Mouse (Mus musculus) gastrocnemius, adult 18-20 months (tissue): ENCODE results near the gene Teddm2. TPM values are rescaled to one million over a fixed set of nuclear protein-coding genes. Genes with fewer than 3 reads are reported as not detected.

Experiments
- DNase-seq: peaks from one replicate; pipeline ENCODE4 v3.0.0; 2021; ENCODE audit warnings: low spot score
- long read RNA-seq, 2 experiments: library from polyadenylated mRNA; stranded (forward); transcript quantifications; one replicate each; pipeline ENCODE4 v2.0.0; 2021
- total RNA-seq, 2 experiments: library from RNA; stranded (reverse); gene quantifications; 2 replicates each; pipeline ENCODE4 v1.2.3; 2021

Teddm2 gene
- 1 to 10 TPM; 1.5 to 2.5 TPM for total RNA-seq
- long read RNA-seq, experiment 1, partial matches to known transcripts, result 0 of 1 reads
- long read RNA-seq, experiment 1, other reads (novel, unspliced or antisense), result 0 of 1 reads
- long read RNA-seq, experiment 2, partial matches to known transcripts, result 0 of 2 reads
- long read RNA-seq, experiment 2, other reads (novel, unspliced or antisense), result 0 of 2 reads

GRCm38 (mm10) chr1:153899731-153900380 lies at the start of gene Teddm2, which contains the start of gene Glul:
Gene Teddm2, minus strand, starts transcription at chr1:153900228.
Gene Glul, plus strand, starts transcription at chr1:153899944.
- DNase-seq, result peak; percentile 96

GRCm38 (mm10) chr1:153947837-153948236 lies 47.8 kb upstream of the Teddm2 start:
- DNase-seq, result no peak

- no peak for DNase-seq
Observed at GRCm38 (mm10) chr1:153946971-153947370, 46.9 kb upstream of the Teddm2 start.

- peak; percentile 27 for DNase-seq
Observed at GRCm38 (mm10) chr1:153945181-153945580, 45.2 kb upstream of the Teddm2 start.

GRCm38 (mm10) chr1:153940986-153941385 lies 41.0 kb upstream of the Teddm2 start:
- DNase-seq, result no peak

GRCm38 (mm10) chr1:153937025-153937424 lies 37.0 kb upstream of the Teddm2 start:
- no peak for DNase-seq

- no peak for DNase-seq
Observed at GRCm38 (mm10) chr1:153935844-153936380, 35.9 kb upstream of the Teddm2 start.

- DNase-seq, result no peak
Observed at GRCm38 (mm10) chr1:153933772-153934171, 33.7 kb upstream of the Teddm2 start.

- no peak for DNase-seq
Observed at GRCm38 (mm10) chr1:153930431-153930830, 30.4 kb upstream of the Teddm2 start.

GRCm38 (mm10) chr1:153924395-153925385 lies 24.7 kb upstream of the Teddm2 start:
- no peak for DNase-seq

- DNase-seq, result peak; percentile 88
Observed at GRCm38 (mm10) chr1:153922571-153923021, 22.6 kb upstream of the Teddm2 start.

GRCm38 (mm10) chr1:153921642-153922041 lies 21.6 kb upstream of the Teddm2 start:
- no peak for DNase-seq

GRCm38 (mm10) chr1:153918521-153919206 lies 18.6 kb upstream of the Teddm2 start:
- no peak for DNase-seq

- DNase-seq, result no peak
Observed at GRCm38 (mm10) chr1:153913869-153914268, 13.8 kb upstream of the Teddm2 start.

- no peak for DNase-seq
Observed at GRCm38 (mm10) chr1:153911276-153911795, 11.3 kb upstream of the Teddm2 start.

GRCm38 (mm10) chr1:153910423-153910822 lies 10.4 kb upstream of the Teddm2 start:
- no peak for DNase-seq

- DNase-seq, result no peak
Observed at GRCm38 (mm10) chr1:153909963-153910291, 9.9 kb upstream of the Teddm2 start.

GRCm38 (mm10) chr1:153909213-153909962 lies 9.4 kb upstream of the Teddm2 start:
- DNase-seq, result no peak

GRCm38 (mm10) chr1:153908741-153909140 lies 8.7 kb upstream of the Teddm2 start:
- no peak for DNase-seq

GRCm38 (mm10) chr1:153908208-153908607 lies 8.2 kb upstream of the Teddm2 start:
- no peak for DNase-seq
